Mouse (Mus musculus): ENCODE measurements around the gene Clec4g. TPM values are rescaled to one million over a fixed set of nuclear protein-coding genes. Genes with fewer than 3 reads are reported as not detected.

Gene Clec4g
- polyA plus RNA-seq, 2 experiments from 2014 or later = not detected

GRCm38 (mm10) chr8:3678831-3679230 lies 41.6 kb downstream of the Clec4g start:
- no peak for ATAC-seq

- no peak for ATAC-seq
These were observed 43.4 kb downstream of the Clec4g start for GRCm38 (mm10) chr8:3676993-3677579.

GRCm38 (mm10) chr8:3676131-3676992 lies 44.1 kb downstream of the Clec4g start, which contains the start of gene Trappc5:
Trappc5 (plus strand) TSS chr8:3676299.
- ATAC-seq = peak; percentile 84

GRCm38 (mm10) chr8:3674671-3675070 lies 45.8 kb downstream of the Clec4g start:
- ATAC-seq = no peak

- peak; percentile 61 for ATAC-seq
These were observed 48.4 kb downstream of the Clec4g start, which contains the start of gene Fcor for GRCm38 (mm10) chr8:3671980-3672491. Fcor (minus strand) TSS chr8:3672362.

- ATAC-seq = peak; percentile 31
These were observed 50.1 kb downstream of the Clec4g start for GRCm38 (mm10) chr8:3670388-3670787.

GRCm38 (mm10) chr8:3665507-3665906 lies 54.9 kb downstream of the Clec4g start, which contains the start of gene Mcemp1:
Mcemp1 (plus strand) TSS chr8:3665754.
- no peak for ATAC-seq

- no peak for ATAC-seq
These were observed 56.0 kb downstream of the Clec4g start for GRCm38 (mm10) chr8:3664405-3664804.

GRCm38 (mm10) chr8:3660889-3661288 lies 59.6 kb downstream of the Clec4g start:
- ATAC-seq = no peak

Other genes starting within 250 kb of the Clec4g start
- gene Tex45, start 249.8 kb downstream of the Clec4g start, polyA plus RNA-seq (2017; shearing (Covaris generic)) = not detected
- 1 to 10 TPM in 1 of 2 experiments, under 1 TPM in 1; 0.97 to 1.0 TPM for gene Zfp358, start 227.5 kb downstream of the Clec4g start, polyA plus RNA-seq (2017; shearing (Covaris generic))
- gene Mcoln1, start 220.2 kb downstream of the Clec4g start, polyA plus RNA-seq (2017; shearing (Covaris generic)) = 10 to 100 TPM; 17.0 to 19.1 TPM
- gene Pnpla6, start 205.3 kb downstream of the Clec4g start, polyA plus RNA-seq (2017; shearing (Covaris generic)) = 10 to 100 TPM; 18.8 to 24.8 TPM
- not detected for gene C330021F23Rik, start 152.7 kb downstream of the Clec4g start, polyA plus RNA-seq (2017; shearing (Covaris generic))
- not detected for gene Camsap3, start 133.4 kb downstream of the Clec4g start, polyA plus RNA-seq (2017; shearing (Covaris generic))
- gene Xab2, start 99.3 kb downstream of the Clec4g start, polyA plus RNA-seq (2017; shearing (Covaris generic)) = 10 to 100 TPM; 65.9 to 74.1 TPM
- gene Pet100, start 99.1 kb downstream of the Clec4g start, polyA plus RNA-seq (2017; shearing (Covaris generic)) = 100 to 1,000 TPM in 1 of 2 experiments, 10 to 100 TPM in 1; 95.4 to 145 TPM
- not detected for gene Pcp2, start 95.1 kb downstream of the Clec4g start, polyA plus RNA-seq (2017; shearing (Covaris generic))
- 100 to 1,000 TPM; 184 to 205 TPM for gene Stxbp2, start 89.7 kb downstream of the Clec4g start, polyA plus RNA-seq (2017; shearing (Covaris generic))
- not detected for gene Retn, start 64.9 kb downstream of the Clec4g start, polyA plus RNA-seq (2017; shearing (Covaris generic))
- under 1 TPM in 1 of 2 experiments, not detected in 1; 0.43 TPM for gene Mcemp1, start 54.9 kb downstream of the Clec4g start, polyA plus RNA-seq (2017; shearing (Covaris generic))
- gene Fcor, start 48.3 kb downstream of the Clec4g start, polyA plus RNA-seq (2017; shearing (Covaris generic)) = not detected
- gene Trappc5, start 44.4 kb downstream of the Clec4g start, polyA plus RNA-seq (2017; shearing (Covaris generic)) = 10 to 100 TPM; 24.9 to 27.7 TPM
- gene Fcer2a, start 26.5 kb downstream of the Clec4g start, polyA plus RNA-seq (2017; shearing (Covaris generic)) = 1 to 10 TPM in 1 of 2 experiments, under 1 TPM in 1; 0.77 to 5.1 TPM
- gene Cd209a, start 28.3 kb upstream of the Clec4g start, polyA plus RNA-seq (2017; shearing (Covaris generic)) = not detected
- not detected for gene Cd209e, start 133.7 kb upstream of the Clec4g start, polyA plus RNA-seq (2017; shearing (Covaris generic))
- not detected for gene Cd209d, start 157.9 kb upstream of the Clec4g start, polyA plus RNA-seq (2017; shearing (Covaris generic))
- gene Cd209b, start 206.2 kb upstream of the Clec4g start, polyA plus RNA-seq (2017; shearing (Covaris generic)) = under 1 TPM in 1 of 2 experiments, not detected in 1; 0.38 TPM
- gene Cd209c, start 234.1 kb upstream of the Clec4g start, polyA plus RNA-seq (2017; shearing (Covaris generic)) = not detected